Mouse (Mus musculus): ENCODE results near the gene 1700034J05Rik. TPM values are rescaled to one million over a fixed set of nuclear protein-coding genes. Genes with fewer than 3 reads are reported as not detected.

1700034J05Rik gene
- polyA plus RNA-seq (2015; fragmentation: Nextera tagmentation; extraction: Ambion mirVana), result 0.06 TPM in 1 of 2 replicates, not detected in the other

DNA sequence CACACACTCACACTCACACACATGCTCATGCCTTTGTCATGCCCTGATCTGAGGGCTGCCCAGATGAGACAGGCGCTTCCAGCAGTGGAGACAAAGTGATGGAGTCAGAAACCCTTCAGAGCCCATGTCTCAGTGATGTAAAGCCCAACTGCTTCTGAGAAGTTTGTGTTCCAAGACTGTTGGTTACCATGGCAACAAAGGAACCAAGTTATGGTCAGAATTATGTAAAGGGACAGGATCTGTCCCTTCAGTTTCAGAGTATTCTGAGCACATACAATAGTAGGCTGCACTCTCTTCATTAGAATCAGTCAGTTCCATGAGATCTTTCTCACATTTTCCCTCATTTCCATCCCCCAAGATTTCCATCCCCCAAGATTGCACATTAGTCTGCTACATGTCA is at the start of gene 1700034J05Rik:
Gene 1700034J05Rik (minus strand): TSS at position 165 of the 400 bp plus-strand sequence.
- ATAC-seq, result peak; percentile 71; the same call in 1 of the 2 replicates
- no peak within 1 kb of the TSS for H3K27ac ChIP-seq (ENCODE audit: low read length)
- peaks cover 12% of the 10 kb centered on the region for H3K4me1 ChIP-seq (ENCODE audit: control insufficient read depth, insufficient read depth, low read length)
- H3K27me3 ChIP-seq (ENCODE audit: control insufficient read depth, insufficient read depth, low read depth, low read length), result no peaks in the 10 kb centered on the region
- no peaks in the 10 kb centered on the region for H3K9me3 ChIP-seq (replicated peaks; ENCODE audit: control insufficient read depth, low read length, poor library complexity, severe bottlenecking)
- no peak within 1 kb of the TSS for H3K9ac ChIP-seq (ENCODE audit: low read depth, low read length)
- H3K4me3 ChIP-seq (ENCODE audit: low read depth, low read length), result no peak within 1 kb of the TSS
- no peaks in the 10 kb centered on the region for H3K36me3 ChIP-seq (ENCODE audit: control insufficient read depth, insufficient read depth, low read length)
- 75% methylated on average over 1 of the region's 1 CpGs for WGBS
- no peak within 1 kb of the TSS for H3K4me2 ChIP-seq (ENCODE audit: low read length)

DNA sequence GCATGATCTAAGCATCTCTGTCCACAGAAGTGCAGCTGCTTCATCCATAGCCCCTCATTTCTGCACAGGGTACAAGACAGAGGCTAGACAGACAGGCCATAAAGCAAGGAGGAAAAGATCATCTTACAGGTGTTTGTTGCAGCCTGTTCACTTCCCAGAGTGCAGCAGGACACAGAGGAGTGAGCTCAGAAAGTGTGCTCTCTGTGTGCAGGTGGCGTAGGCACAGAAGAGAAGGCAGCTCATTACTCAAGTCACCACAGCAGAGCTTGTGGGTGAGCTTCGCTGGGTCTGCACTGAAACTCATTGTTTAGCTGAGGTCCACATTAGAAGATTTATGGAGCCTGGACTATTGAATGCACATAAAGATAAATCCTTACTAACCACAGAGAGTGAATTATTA is 45.5 kb upstream of the 1700034J05Rik start:
- 84% methylated on average over 2 of the region's 2 CpGs for WGBS
- no peak overlapping the region for H3K27ac ChIP-seq (ENCODE audit: low read length)
- no peak overlapping the region for H3K4me2 ChIP-seq (ENCODE audit: low read length)
- no peak overlapping the region for H3K4me3 ChIP-seq (ENCODE audit: low read depth, low read length)
- no peaks in the 10 kb centered on the region for H3K4me1 ChIP-seq (ENCODE audit: control insufficient read depth, insufficient read depth, low read length)
- H3K36me3 ChIP-seq (ENCODE audit: control insufficient read depth, insufficient read depth, low read length), result no peaks in the 10 kb centered on the region
- no peaks in the 10 kb centered on the region for H3K27me3 ChIP-seq (ENCODE audit: control insufficient read depth, insufficient read depth, low read depth, low read length)
- no peak for ATAC-seq
- H3K9ac ChIP-seq (ENCODE audit: low read depth, low read length), result no peak overlapping the region
- H3K9me3 ChIP-seq (replicated peaks; ENCODE audit: control insufficient read depth, low read length, poor library complexity, severe bottlenecking), result no peaks in the 10 kb centered on the region

DNA sequence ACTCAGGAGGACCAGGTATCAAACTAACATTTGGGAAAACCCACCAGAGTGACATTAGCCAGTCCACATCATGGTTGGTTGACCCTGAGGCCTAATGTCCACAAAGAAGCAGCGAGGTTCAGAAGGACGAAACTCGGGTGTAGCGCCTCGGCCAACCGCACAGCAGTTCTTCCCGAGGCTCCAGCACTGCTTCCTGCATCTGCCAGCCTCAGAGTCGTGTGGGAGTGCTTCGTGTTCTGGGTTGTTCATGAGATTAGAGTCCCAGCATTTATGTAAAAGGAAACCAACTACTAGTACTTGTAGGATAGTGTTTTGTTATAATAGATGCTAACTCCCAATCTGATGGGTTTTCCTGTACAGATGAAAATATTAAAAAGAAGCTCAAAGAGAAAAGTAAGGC is 45.1 kb upstream of the 1700034J05Rik start:
- Histone ChIP-seq H3K27me3 (ENCODE audit: control insufficient read depth, insufficient read depth, low read depth, low read length) (no peaks in the 10 kb centered on the region), H3K9me3 (replicated peaks; ENCODE audit: control insufficient read depth, low read length, poor library complexity, severe bottlenecking) (no peaks in the 10 kb centered on the region), H3K9ac (ENCODE audit: low read depth, low read length) (no peak overlapping the region), H3K4me1 (ENCODE audit: control insufficient read depth, insufficient read depth, low read length) (no peaks in the 10 kb centered on the region), H3K27ac (ENCODE audit: low read length) (no peak overlapping the region), H3K4me2 (ENCODE audit: low read length) (no peak overlapping the region), H3K36me3 (ENCODE audit: control insufficient read depth, insufficient read depth, low read length) (no peaks in the 10 kb centered on the region), H3K4me3 (ENCODE audit: low read depth, low read length) (no peak overlapping the region)
- ATAC-seq, result no peak
- WGBS, result 88% methylated on average over 9 of the region's 9 CpGs

DNA sequence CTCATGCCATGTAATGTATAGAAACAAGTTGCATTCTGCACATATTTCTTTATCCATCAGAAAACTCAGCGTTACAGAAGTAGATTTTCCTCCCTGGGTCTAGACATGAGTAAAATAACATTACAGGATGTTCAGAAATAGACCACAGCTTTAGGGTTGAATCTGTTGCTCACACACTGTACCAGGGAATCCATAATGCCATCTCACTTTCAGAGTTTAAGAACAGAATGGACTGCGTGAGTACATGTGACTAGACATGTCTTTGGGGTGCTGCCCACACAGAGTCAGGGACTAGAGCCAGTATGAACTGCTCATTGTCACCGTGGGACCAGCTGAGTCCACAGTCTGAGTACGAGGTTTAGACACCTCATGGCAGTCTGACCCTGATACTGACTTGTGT is 44.5 kb upstream of the 1700034J05Rik start:
- WGBS, result 91% methylated on average over 4 of the region's 4 CpGs
- Histone ChIP-seq H3K27me3 (ENCODE audit: control insufficient read depth, insufficient read depth, low read depth, low read length) (no peaks in the 10 kb centered on the region), H3K36me3 (ENCODE audit: control insufficient read depth, insufficient read depth, low read length) (no peaks in the 10 kb centered on the region), H3K4me2 (ENCODE audit: low read length) (no peak overlapping the region), H3K9me3 (replicated peaks; ENCODE audit: control insufficient read depth, low read length, poor library complexity, severe bottlenecking) (no peaks in the 10 kb centered on the region), H3K4me3 (ENCODE audit: low read depth, low read length) (no peak overlapping the region), H3K27ac (ENCODE audit: low read length) (no peak overlapping the region), H3K4me1 (ENCODE audit: control insufficient read depth, insufficient read depth, low read length) (no peaks in the 10 kb centered on the region), H3K9ac (ENCODE audit: low read depth, low read length) (no peak overlapping the region)
- ATAC-seq, result no peak

DNA sequence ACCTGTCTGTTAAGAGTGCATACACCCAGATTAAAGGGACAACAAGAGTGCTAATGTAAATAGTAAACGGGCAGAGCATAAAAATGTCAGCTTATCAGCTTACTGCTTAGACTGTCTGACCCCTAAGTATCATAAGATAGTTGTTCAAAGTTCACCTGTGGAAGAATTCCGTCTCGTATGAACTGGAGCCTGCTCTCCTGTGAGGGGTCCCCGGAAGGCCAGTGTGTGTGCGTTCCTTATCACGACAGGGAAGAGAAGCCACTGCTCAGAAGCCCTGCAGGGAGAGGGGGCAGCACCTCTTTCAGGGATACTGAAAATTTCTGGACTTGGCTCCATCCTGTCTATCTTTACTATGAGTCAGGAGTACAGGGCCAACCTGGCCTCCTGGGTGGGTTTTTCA is 42.8 kb upstream of the 1700034J05Rik start:
- no peaks in the 10 kb centered on the region for H3K4me1 ChIP-seq (ENCODE audit: control insufficient read depth, insufficient read depth, low read length)
- H3K27me3 ChIP-seq (ENCODE audit: control insufficient read depth, insufficient read depth, low read depth, low read length), result no peaks in the 10 kb centered on the region
- WGBS, result 92% methylated on average over 6 of the region's 6 CpGs
- no peak overlapping the region for H3K4me3 ChIP-seq (ENCODE audit: low read depth, low read length)
- no peak overlapping the region for H3K27ac ChIP-seq (ENCODE audit: low read length)
- no peaks in the 10 kb centered on the region for H3K36me3 ChIP-seq (ENCODE audit: control insufficient read depth, insufficient read depth, low read length)
- H3K9me3 ChIP-seq (replicated peaks; ENCODE audit: control insufficient read depth, low read length, poor library complexity, severe bottlenecking), result no peaks in the 10 kb centered on the region
- ATAC-seq, result no peak
- no peak overlapping the region for H3K9ac ChIP-seq (ENCODE audit: low read depth, low read length)
- H3K4me2 ChIP-seq (ENCODE audit: low read length), result no peak overlapping the region

DNA sequence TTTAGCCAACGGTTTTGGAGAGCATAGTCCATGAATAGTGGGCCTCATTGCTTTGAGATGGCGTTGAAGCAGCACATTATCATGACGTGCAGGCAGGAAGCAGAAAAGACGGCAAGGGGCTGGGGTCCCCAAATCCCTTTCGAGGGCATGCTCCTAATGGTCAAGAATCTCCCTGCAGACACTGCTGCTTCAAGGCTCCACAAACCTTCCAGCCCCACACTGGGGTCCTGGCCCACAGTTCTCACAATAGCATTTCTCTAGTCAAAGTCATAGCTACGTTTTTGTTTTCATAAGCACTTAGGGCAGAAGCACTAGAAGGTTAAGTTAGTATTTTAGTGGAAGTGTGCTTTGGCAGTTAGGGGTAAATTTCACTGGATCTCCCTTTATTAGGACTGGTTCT is 41.7 kb upstream of the 1700034J05Rik start:
- ATAC-seq, result no peak
- H3K27me3 ChIP-seq (ENCODE audit: control insufficient read depth, insufficient read depth, low read depth, low read length), result no peaks in the 10 kb centered on the region
- H3K9me3 ChIP-seq (replicated peaks; ENCODE audit: control insufficient read depth, low read length, poor library complexity, severe bottlenecking), result no peaks in the 10 kb centered on the region
- WGBS, result 82% methylated on average over 6 of the region's 6 CpGs
- H3K9ac ChIP-seq (ENCODE audit: low read depth, low read length), result no peak overlapping the region
- H3K36me3 ChIP-seq (ENCODE audit: control insufficient read depth, insufficient read depth, low read length), result no peaks in the 10 kb centered on the region
- H3K4me3 ChIP-seq (ENCODE audit: low read depth, low read length), result no peak overlapping the region
- no peaks in the 10 kb centered on the region for H3K4me1 ChIP-seq (ENCODE audit: control insufficient read depth, insufficient read depth, low read length)
- H3K4me2 ChIP-seq (ENCODE audit: low read length), result no peak overlapping the region
- H3K27ac ChIP-seq (ENCODE audit: low read length), result no peak overlapping the region

DNA sequence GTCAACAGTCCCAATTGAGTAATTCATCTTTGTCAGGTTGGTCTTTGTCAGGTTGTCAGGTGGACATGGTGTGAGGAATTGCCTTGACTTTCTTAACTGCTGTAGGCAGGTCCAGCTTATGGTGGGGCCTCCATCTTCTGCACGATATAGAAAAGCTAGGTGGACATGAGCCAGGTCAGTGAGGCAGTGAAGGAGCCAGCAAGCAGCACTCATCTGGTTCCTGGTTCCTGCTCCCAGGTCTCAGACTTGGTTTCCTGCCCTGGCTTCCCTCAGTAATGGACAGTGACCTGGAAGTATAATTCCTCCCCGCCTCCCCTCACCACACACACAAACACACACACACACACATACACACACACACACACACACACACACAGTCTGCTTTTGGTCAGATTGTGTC is 41.2 kb upstream of the 1700034J05Rik start:
- H3K9me3 ChIP-seq (replicated peaks; ENCODE audit: control insufficient read depth, low read length, poor library complexity, severe bottlenecking), result no peaks in the 10 kb centered on the region
- no peaks in the 10 kb centered on the region for H3K4me1 ChIP-seq (ENCODE audit: control insufficient read depth, insufficient read depth, low read length)
- H3K36me3 ChIP-seq (ENCODE audit: control insufficient read depth, insufficient read depth, low read length), result no peaks in the 10 kb centered on the region
- no peaks in the 10 kb centered on the region for H3K27me3 ChIP-seq (ENCODE audit: control insufficient read depth, insufficient read depth, low read depth, low read length)
- ATAC-seq, result no peak
- no peak overlapping the region for H3K4me2 ChIP-seq (ENCODE audit: low read length)
- no peak overlapping the region for H3K27ac ChIP-seq (ENCODE audit: low read length)
- WGBS, result 72% methylated on average over 2 of the region's 2 CpGs
- no peak overlapping the region for H3K4me3 ChIP-seq (ENCODE audit: low read depth, low read length)
- no peak overlapping the region for H3K9ac ChIP-seq (ENCODE audit: low read depth, low read length)

DNA sequence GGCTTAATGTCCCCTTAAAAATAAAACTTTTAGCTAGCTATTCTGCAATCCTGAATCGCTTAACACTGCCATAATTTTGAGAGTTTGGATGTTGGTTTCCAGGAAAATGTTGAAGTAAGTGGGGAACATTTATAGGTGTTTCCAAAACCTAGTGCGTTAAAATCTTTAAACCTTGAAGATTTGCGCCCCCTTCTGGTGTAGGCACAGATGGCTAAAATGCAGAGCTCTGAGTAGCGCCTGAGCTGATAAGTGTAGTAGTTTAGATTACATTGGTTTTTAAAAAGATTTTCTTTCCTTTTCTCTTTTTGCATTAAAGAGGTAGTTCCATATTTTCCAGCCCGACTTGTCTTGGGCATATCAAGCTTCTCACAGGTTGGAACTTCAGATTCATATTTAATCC is 40.0 kb upstream of the 1700034J05Rik start:
- no peaks in the 10 kb centered on the region for H3K4me1 ChIP-seq (ENCODE audit: control insufficient read depth, insufficient read depth, low read length)
- H3K27me3 ChIP-seq (ENCODE audit: control insufficient read depth, insufficient read depth, low read depth, low read length), result no peaks in the 10 kb centered on the region
- no peaks in the 10 kb centered on the region for H3K36me3 ChIP-seq (ENCODE audit: control insufficient read depth, insufficient read depth, low read length)
- H3K4me2 ChIP-seq (ENCODE audit: low read length), result no peak overlapping the region
- H3K9me3 ChIP-seq (replicated peaks; ENCODE audit: control insufficient read depth, low read length, poor library complexity, severe bottlenecking), result no peaks in the 10 kb centered on the region
- no peak overlapping the region for H3K27ac ChIP-seq (ENCODE audit: low read length)
- H3K9ac ChIP-seq (ENCODE audit: low read depth, low read length), result no peak overlapping the region
- H3K4me3 ChIP-seq (ENCODE audit: low read depth, low read length), result no peak overlapping the region
- no peak for ATAC-seq
- 51% methylated on average over 5 of the region's 5 CpGs for WGBS

DNA sequence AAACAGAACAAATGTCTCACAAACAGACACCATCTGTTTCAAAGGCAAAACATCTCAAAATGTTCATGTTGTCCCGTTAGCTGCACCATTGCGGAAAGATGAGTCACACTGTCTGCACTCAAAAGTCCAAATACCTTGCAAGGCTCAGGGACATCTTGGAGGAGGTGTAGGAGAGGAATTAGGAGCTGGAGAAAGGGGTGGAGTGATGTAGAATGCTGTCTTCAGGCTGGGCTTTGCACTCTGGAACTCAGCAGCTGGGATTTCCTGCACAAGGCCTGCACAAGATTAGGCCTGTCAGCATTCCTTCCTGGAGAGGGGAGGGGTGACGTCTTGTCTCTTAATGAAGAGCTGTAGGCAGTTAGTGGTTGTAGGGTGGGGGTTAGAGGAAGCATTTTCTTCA is 30.3 kb upstream of the 1700034J05Rik start:
- Histone ChIP-seq H3K9ac (ENCODE audit: low read depth, low read length) (no peak overlapping the region), H3K9me3 (replicated peaks; ENCODE audit: control insufficient read depth, low read length, poor library complexity, severe bottlenecking) (no peaks in the 10 kb centered on the region), H3K4me1 (ENCODE audit: control insufficient read depth, insufficient read depth, low read length) (no peaks in the 10 kb centered on the region; the same call in 1 of the 2 replicates), H3K27me3 (ENCODE audit: control insufficient read depth, insufficient read depth, low read depth, low read length) (no peaks in the 10 kb centered on the region), H3K4me2 (ENCODE audit: low read length) (no peak overlapping the region), H3K36me3 (ENCODE audit: control insufficient read depth, insufficient read depth, low read length) (no peaks in the 10 kb centered on the region), H3K27ac (ENCODE audit: low read length) (no peak overlapping the region), H3K4me3 (ENCODE audit: low read depth, low read length) (no peak overlapping the region)
- no peak for ATAC-seq
- 84% methylated on average over 3 of the region's 3 CpGs for WGBS

Measured in midbrain, embryonic 16.5 days (tissue).